Mouse (Mus musculus) G1E (cell line): ENCODE results near the gene Kcnma1.

ENCODE experiments used
- CTCF ChIP-seq: IDR thresholded peaks from 2 replicates; pipeline ENCODE4 v1.5.1; 2012; ENCODE audit warnings: low read depth, low read length, inconsistent platforms, mixed read lengths
- GATA1 ChIP-seq: IDR thresholded peaks from 2 replicates; pipeline ENCODE4 v1.6.1; 2012; ENCODE audit warnings: borderline replicate concordance, low read length, inconsistent platforms, mixed read lengths
- TAL1 ChIP-seq: conservative IDR thresholded peaks from 2 replicates; pipeline ENCODE4 v1.6.1; 2012; ENCODE audit warnings: low read depth, low read length, inconsistent platforms, mixed read lengths

- TF ChIP-seq CTCF: no peak
- TF ChIP-seq GATA1: no peak
- no peak for TF ChIP-seq TAL1
Measured at GRCm38 (mm10) chr14:23592826-23593447, 421.4 kb downstream of the Kcnma1 start.
